Mouse (Mus musculus) lung, adult 2 months (tissue): Measurements from ENCODE around the gene Cebpb.

Experiments used
- CTCF ChIP-seq: fragments of 200-500 bp; IDR thresholded peaks from 2 replicates; pipeline ENCODE4 v1.5.1; 2011; ENCODE audit warnings: mild to moderate bottlenecking, low read length, control low read depth; ENCODE audit not compliant: insufficient read depth
- POLR2A ChIP-seq: fragments of 200-500 bp; IDR thresholded peaks from 2 replicates; pipeline ENCODE4 v1.6.1; 2011; ENCODE audit warnings: low read depth, mild to moderate bottlenecking, control low read depth, low read length, borderline replicate concordance; ENCODE audit errors: extremely low read depth

- TF ChIP-seq CTCF (no peak), POLR2A (no peak)
Measured at GRCm38 (mm10) chr2:167708373-167708772, 19.7 kb downstream of the Cebpb start.
